ENCODE assay signal across 22 mouse cellular contexts in the genomic region with DNA sequence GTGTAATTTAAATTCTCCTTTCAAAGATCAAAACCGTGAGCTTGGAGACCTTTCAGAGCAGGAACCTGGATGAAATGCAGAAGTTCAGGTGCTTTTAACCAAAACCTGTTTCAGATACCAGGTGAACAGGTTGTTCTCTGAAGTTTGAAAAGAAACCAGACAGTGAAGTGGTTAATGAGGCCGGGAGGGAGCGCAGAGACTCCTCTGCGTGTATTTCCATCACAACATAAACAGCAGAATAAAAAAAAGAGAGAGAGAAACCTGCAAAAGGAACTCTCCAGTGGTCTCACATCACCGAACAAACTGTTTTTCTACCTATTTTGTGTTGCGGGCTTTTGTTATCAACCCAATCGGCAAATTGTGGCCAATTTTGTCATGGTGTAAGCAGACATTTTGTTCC.
DNase-seq lines count a peak whose midpoint lies in the region; TF ChIP-seq lines count a peak whose summit lies in the region.
"Had no signal": no experiment of that assay in that cellular context is flagged by ENCODE, and none has a peak within 500 bp of the region (broad histone marks: within the 10 kb centered on the region; RNA-seq: fewer than 3 reads in every experiment).

No protein-coding gene starts in this region.

- H3K9ac ChIP-seq in MEL (ENCODE audit: control insufficient read depth, low read depth, low read length, poor library complexity, severe bottlenecking) = peak overlapping the region; percentile 60
- H3K9ac ChIP-seq: forebrain, embryonic 13.5 days; heart, embryonic 13.5 days; hindbrain, embryonic 14.5 days had no signal

- H3K27me3 ChIP-seq in MEL (ENCODE audit: control insufficient read depth in 1 of 2, insufficient read depth in 2 of 2, low read length in 2 of 2) = no peaks in the 10 kb centered on the region
- no peaks in the 10 kb centered on the region for H3K27me3 ChIP-seq in myocyte (ENCODE audit: control insufficient read depth, insufficient read depth, insufficient read length)
- H3K27me3 ChIP-seq: forebrain, embryonic 13.5 days; heart, embryonic 13.5 days had no signal

- no peak overlapping the region for H3ac ChIP-seq in myocyte (ENCODE audit: control insufficient read depth, insufficient read length)

- H3K4me2 ChIP-seq in myocyte (ENCODE audit: low read depth) = peak overlapping the region; percentile 76
- H3K4me2 ChIP-seq: forebrain, embryonic 13.5 days; heart, embryonic 13.5 days; hindbrain, embryonic 14.5 days had no signal

- peak overlapping the region; percentile 10; the same call in 1 of the 2 replicates for H3K27ac ChIP-seq in MEL (ENCODE audit: control insufficient read depth, low read depth, low read length)
- H3K27ac ChIP-seq: forebrain, embryonic 10.5 days; forebrain, embryonic 13.5 days; heart, embryonic 10.5 days; heart, embryonic 13.5 days; hindbrain, embryonic 14.5 days; hindbrain, postnatal 0 days had no signal

- peaks cover 8 to 31% of the 10 kb centered on the region in 2 experiments for H3K4me1 ChIP-seq in MEL (ENCODE audit: control insufficient read depth in 1 of 2, insufficient read depth in 2 of 2, low read length in 2 of 2)

- TF ChIP-seq CTCF in MEL (IDR thresholded peaks at IDR 0.05 in 2 of 3, conservative IDR thresholded peaks at IDR 0.05 in 1 of 3; ENCODE audit: control insufficient read depth in 1 of 3, insufficient read depth in 1 of 3, low read depth in 2 of 3, low read length in 3 of 3, poor library complexity in 1 of 3, severe bottlenecking in 1 of 3) = no peak

- TF ChIP-seq POLR2A in MEL (IDR thresholded peaks at IDR 0.05; ENCODE audit: control insufficient read depth in 1 of 2, insufficient read depth in 1 of 2, low read depth in 1 of 2, low read length in 2 of 2, poor library complexity in 1 of 2) (no peak), myocyte (IDR thresholded peaks at IDR 0.05; ENCODE audit: insufficient read length, low read depth) (no peak)

- peak; percentile 49 for DNase-seq in CD4-positive, CD25-positive, alpha-beta regulatory T cell, adult 2 months (ENCODE audit: low read depth, low spot score)
- DNase-seq in MEL (ENCODE audit: low read depth, low spot score) = peak; percentile 33
- no peak for DNase-seq in lung, postnatal 10 days
- no peak for DNase-seq in left cerebral cortex, postnatal 14 days (ENCODE audit: low spot score in 2 of 2)
- no peak for DNase-seq in adipocyte (ENCODE audit: low spot score)
- DNase-seq: adrenal gland, postnatal 10 days; adrenal gland, postnatal 36 days; cerebellum, adult 18-20 months; cerebellum, adult 9-10 months; cerebellum, postnatal 14 days; gastrocnemius, postnatal 10 days; heart, adult 18-20 months; heart, postnatal 14 days; heart, postnatal 4 days had no signal

- TF ChIP-seq EP300 in MEL (IDR thresholded peaks at IDR 0.05; ENCODE audit: low read depth in 1 of 2, low read length in 2 of 2) = no peak

- H3K79me2 ChIP-seq in MEL (ENCODE audit: control insufficient read depth, insufficient read depth, low read length, poor library complexity) = peaks cover 2% of the 10 kb centered on the region; the same call in 1 of the 2 replicates
- H3K79me2 ChIP-seq in myocyte (ENCODE audit: control insufficient read depth, insufficient read depth) = peaks cover 96% of the 10 kb centered on the region

- H3K9me3 ChIP-seq in MEL (replicated peaks; ENCODE audit: insufficient read depth, low read length) = no peaks in the 10 kb centered on the region
- H3K9me3 ChIP-seq: forebrain, embryonic 10.5 days; forebrain, embryonic 13.5 days; G1E; heart, embryonic 10.5 days; heart, embryonic 13.5 days had no signal

- intact Hi-C loops in left cerebral cortex, postnatal 14 days (cut with DNase I) = no loop called here

- peaks cover 0 to 17% of the 10 kb centered on the region in 2 experiments; a peak in 2 of 4 replicates for H3K36me3 ChIP-seq in MEL (ENCODE audit: control insufficient read depth in 1 of 2, insufficient read depth in 2 of 2, low read length in 2 of 2)
- no peaks in the 10 kb centered on the region for H3K36me3 ChIP-seq in myocyte (ENCODE audit: control insufficient read depth, insufficient read depth)
- H3K36me3 ChIP-seq: forebrain, embryonic 10.5 days; G1E; heart, embryonic 10.5 days; heart, embryonic 13.5 days had no signal

- peak overlapping the region; percentile 51 to 81 for H3K4me3 ChIP-seq in MEL (ENCODE audit: control insufficient read depth in 1 of 2, insufficient read depth in 1 of 2, low read depth in 2 of 2, low read length in 2 of 2)
- H3K4me3 ChIP-seq in myocyte = no peak overlapping the region
- H3K4me3 ChIP-seq: forebrain, embryonic 10.5 days; forebrain, embryonic 13.5 days; heart, embryonic 10.5 days; heart, embryonic 13.5 days had no signal

- no peak for TF ChIP-seq RAD21 in MEL (IDR thresholded peaks at IDR 0.05; ENCODE audit: low read depth, low read length)

TF ChIP-seq in MEL, 35 proteins besides CTCF, POLR2A, EP300 and RAD21:
- TF ChIP-seq CHD2 (IDR thresholded peaks at IDR 0.05; ENCODE audit: low read length) = no peak
- no peak for TF ChIP-seq MEF2A (IDR thresholded peaks at IDR 0.05; ENCODE audit: extremely low read depth, insufficient replicate concordance, low read depth, low read length, poor library complexity, severe bottlenecking)
- TF ChIP-seq ELF1 (IDR thresholded peaks at IDR 0.05; ENCODE audit: low read depth, low read length) = no peak
- TF ChIP-seq E2F4 (IDR thresholded peaks at IDR 0.05; ENCODE audit: borderline replicate concordance, low read depth, low read length) = no peak
TF ChIP-seq in MEL: peak in this region for 0.

TF ChIP-seq in myocyte, 11 proteins besides CTCF, POLR2A, EP300 and RAD21:
- TF ChIP-seq MYOD1 (IDR thresholded peaks at IDR 0.05; ENCODE audit: control insufficient read depth in 1 of 3, insufficient read length in 2 of 3, low read depth in 2 of 3) (no peak), E2F4 (IDR thresholded peaks at IDR 0.05; ENCODE audit: insufficient read depth) (no peak), REST (IDR thresholded peaks at IDR 0.05; ENCODE audit: insufficient read depth, insufficient read length) (no peak), TCF12 (IDR thresholded peaks at IDR 0.05; ENCODE audit: insufficient read depth, poor library complexity, severe bottlenecking) (no peak), MAX (IDR thresholded peaks at IDR 0.05; ENCODE audit: low read depth) (no peak), TCF3 (IDR thresholded peaks at IDR 0.05; ENCODE audit: insufficient read length, low read depth) (no peak), POLR2AphosphoS2 (IDR thresholded peaks at IDR 0.05; ENCODE audit: insufficient read length, low read depth) (no peak)

Comparison
In these comparisons a context has a peak if more than half of its experiments do, and no peak if none do; other contexts are left out.
1. DNase-seq: peak in CD4-positive, CD25-positive, alpha-beta regulatory T cell, adult 2 months (single experiment) and MEL (single experiment); none in lung, postnatal 10 days (single experiment), left cerebral cortex, postnatal 14 days (0 of 2) and adipocyte (single experiment).